Mouse (Mus musculus) CH12.LX (cell line): Measurements from ENCODE around the gene Epx.

Experiments
- CTCF ChIP-seq, 2 experiments: IDR thresholded peaks in 1 of 2; conservative IDR thresholded peaks in 1 of 2; 2 replicates each; pipeline ENCODE4 v1.5.1; 2011 to 2012; ENCODE audit warnings: low read depth in 2 of 2, low read length in 2 of 2, improper control_type of control experiment in 1 of 2, inconsistent platforms in 1 of 2, mild to moderate bottlenecking in 1 of 2, moderate library complexity in 1 of 2
- ELF1 ChIP-seq: IDR thresholded peaks from 2 replicates; pipeline ENCODE4 v1.6.1; 2014; ENCODE audit warnings: low read depth, mild to moderate bottlenecking, inconsistent platforms, low read length, improper control_type of control experiment
- EP300 ChIP-seq: IDR thresholded peaks from 2 replicates; pipeline ENCODE4 v1.6.1; 2011; ENCODE audit warnings: low read length, improper control_type of control experiment
- POLR2A ChIP-seq: IDR thresholded peaks from 2 replicates; pipeline ENCODE4 v1.6.1; 2011; ENCODE audit warnings: low read depth, mild to moderate bottlenecking, improper control_type of control experiment, low read length
- POLR2AphosphoS2 ChIP-seq: IDR thresholded peaks from 2 replicates; pipeline ENCODE4 v1.6.1; 2011; ENCODE audit warnings: low read depth, low read length, improper control_type of control experiment
- ZC3H11A ChIP-seq: IDR thresholded peaks from 2 replicates; pipeline ENCODE4 v1.6.1; 2012; ENCODE audit warnings: low read depth, mild to moderate bottlenecking, inconsistent platforms, low read length, improper control_type of control experiment
- ZKSCAN1 ChIP-seq: IDR thresholded peaks from 2 replicates; pipeline ENCODE4 v1.6.1; 2012; ENCODE audit warnings: low read depth, inconsistent platforms, low read length, improper control_type of control experiment, borderline replicate concordance

DNA sequence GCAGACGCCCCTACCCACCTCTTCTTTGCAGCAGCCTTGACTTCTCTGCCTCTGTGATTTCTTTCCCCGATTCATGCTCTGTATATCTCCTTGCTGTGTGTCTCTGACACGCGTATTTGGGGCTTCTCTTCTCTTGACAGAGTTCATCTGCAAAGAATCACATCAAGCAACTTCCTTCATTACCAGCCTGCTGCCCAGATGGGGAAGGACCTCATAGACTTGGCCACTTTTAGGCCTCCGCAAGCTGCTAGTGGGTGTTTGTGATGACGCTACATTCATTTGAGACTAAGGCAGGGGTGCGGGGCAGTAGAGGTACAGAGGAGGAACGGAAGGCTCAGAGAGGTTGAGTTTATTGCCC lies 21.8 kb downstream of the Epx start:
- TF ChIP-seq CTCF (conservative IDR thresholded peaks at IDR 0.05 in 1 of 2, IDR thresholded peaks at IDR 0.05 in 1 of 2; ENCODE audit: low read depth in 2 of 2, low read length in 2 of 2) (no peak), POLR2A (no peak; the same call in 1 of the 2 replicates), ELF1 (no peak), EP300 (no peak), ZKSCAN1 (no peak), POLR2AphosphoS2 (no peak), ZC3H11A (no peak)
